Mouse (Mus musculus) effector memory CD4-positive, alpha-beta T cell, adult 5 months (primary cell): ENCODE data around the gene Olfr203. TPM values are rescaled to one million over a fixed set of nuclear protein-coding genes. Genes with fewer than 3 reads are reported as not detected.

Experiments
- polyA plus RNA-seq: library from polyadenylated mRNA; unstranded; fragments of 100-300 nt; shearing (Covaris generic); gene quantifications from one replicate; pipeline ENCODE4 v1.2.1, GENCODE M21; 2017

Gene Olfr203
- not detected for polyA plus RNA-seq

GRCm38 (mm10) chr16:59298581-59298980, at the start of gene Olfr203:
Gene Olfr203, plus strand, starts transcription at chr16:59298881.

GRCm38 (mm10) chr16:59272532-59272931, 26.1 kb upstream of the Olfr203 start, which contains the start of gene Olfr201:
Gene Olfr201, minus strand, starts transcription at chr16:59272632.

GRCm38 (mm10) chr16:59286693-59287092, 12.0 kb upstream of the Olfr203 start, which contains the start of gene Olfr202:
Gene Olfr202, minus strand, starts transcription at chr16:59286793.

GRCm38 (mm10) chr16:59318148-59318547, 19.5 kb downstream of the Olfr203 start, which contains the start of gene Olfr204:
Gene Olfr204, minus strand, starts transcription at chr16:59318248.

GRCm38 (mm10) chr16:59331038-59331437, 32.4 kb downstream of the Olfr203 start, which contains the start of gene Olfr205:
Gene Olfr205, minus strand, starts transcription at chr16:59331138.

GRCm38 (mm10) chr16:59349146-59349545, 50.5 kb downstream of the Olfr203 start, which contains the start of gene Olfr206:
Gene Olfr206, minus strand, starts transcription at chr16:59349246.

Other genes starting within 250 kb of the Olfr203 start
- not detected for gene Olfr190, start 220.9 kb upstream of the Olfr203 start, polyA plus RNA-seq
- gene Olfr191, start 209.1 kb upstream of the Olfr203 start, polyA plus RNA-seq, result not detected
- not detected for gene Olfr193, start 187.0 kb upstream of the Olfr203 start, polyA plus RNA-seq
- not detected for gene Olfr194, start 177.8 kb upstream of the Olfr203 start, polyA plus RNA-seq
- not detected for gene Olfr195, start 151.8 kb upstream of the Olfr203 start, polyA plus RNA-seq
- not detected for gene Olfr196, start 128.4 kb upstream of the Olfr203 start, polyA plus RNA-seq
- gene Olfr198, start 95.3 kb upstream of the Olfr203 start, polyA plus RNA-seq, result not detected
- gene Olfr199, start 79.1 kb upstream of the Olfr203 start, polyA plus RNA-seq, result not detected
- gene Olfr201, start 26.2 kb upstream of the Olfr203 start, polyA plus RNA-seq, result not detected
- not detected for gene Olfr202, start 12.1 kb upstream of the Olfr203 start, polyA plus RNA-seq
- not detected for gene Olfr204, start 19.4 kb downstream of the Olfr203 start, polyA plus RNA-seq
- not detected for gene Olfr205, start 32.3 kb downstream of the Olfr203 start, polyA plus RNA-seq
- not detected for gene Olfr206, start 50.4 kb downstream of the Olfr203 start, polyA plus RNA-seq
- gene Olfr209, start 65.1 kb downstream of the Olfr203 start, polyA plus RNA-seq, result not detected
- not detected for gene Gabrr3, start 108.5 kb downstream of the Olfr203 start, polyA plus RNA-seq
- 49.8 TPM for gene Riox2, start 172.9 kb downstream of the Olfr203 start, polyA plus RNA-seq